Mouse (Mus musculus) lung, postnatal 0 days (tissue): ENCODE results near the gene Srsf3. TPM values are rescaled to one million over a fixed set of nuclear protein-coding genes. Genes with fewer than 3 reads are reported as not detected.

ENCODE experiments used
- ATAC-seq: fragments of 200-750 bp; cut with Nextera tagmentation; 2 replicates; pipeline ENCODE4 v1.8.0; 2017; ENCODE audit warnings: moderate library complexity
- DNase-seq: peaks from one replicate; pipeline ENCODE4 v3.0.0-alpha.2; 2016; ENCODE audit warnings: low spot score
- H3K27ac ChIP-seq: fragments of 300-500 bp; sonication (generic); 2 replicates; pipeline ENCODE4 v1.5.1; 2014; ENCODE audit warnings: antibody characterized with exemption, mild to moderate bottlenecking, low read length, mixed read lengths
- H3K27me3 ChIP-seq: fragments of 300-500 bp; sonication (generic); replicated peaks from 2 replicates; pipeline ENCODE4 v1.6.1; 2014; ENCODE audit warnings: low read length, mixed read lengths; ENCODE audit not compliant: insufficient read depth
- H3K36me3 ChIP-seq: fragments of 300-500 bp; sonication (generic); 2 replicates; pipeline ENCODE4 v1.6.1; 2014; ENCODE audit warnings: low read length, mixed read lengths; ENCODE audit not compliant: insufficient read depth
- H3K4me1 ChIP-seq: fragments of 300-500 bp; sonication (generic); 2 replicates; pipeline ENCODE4 v1.6.1; 2014; ENCODE audit warnings: antibody characterized with exemption, low read depth, low read length, mixed read lengths; ENCODE audit not compliant: insufficient read depth
- H3K4me2 ChIP-seq: fragments of 300-500 bp; sonication (generic); replicated peaks from 2 replicates; pipeline ENCODE4 v1.6.1; 2014; ENCODE audit warnings: low read depth, mild to moderate bottlenecking, low read length, moderate library complexity, mixed read lengths
- H3K4me3 ChIP-seq: fragments of 300-500 bp; sonication (generic); 2 replicates; pipeline ENCODE4 v1.5.1; 2014; ENCODE audit warnings: low read depth, low read length
- H3K9ac ChIP-seq: fragments of 300-500 bp; sonication (generic); replicated peaks from 2 replicates; pipeline ENCODE4 v1.6.1; 2014; ENCODE audit warnings: low read depth, mild to moderate bottlenecking
- H3K9me3 ChIP-seq: fragments of 300-500 bp; sonication (generic); 2 replicates; pipeline ENCODE4 v1.6.1; 2016; ENCODE audit warnings: low read length, mixed read lengths
- CTCF ChIP-seq: IDR thresholded peaks from 2 replicates; pipeline ENCODE4 v1.5.1; 2016; ENCODE audit warnings: antibody characterized with exemption, mild to moderate bottlenecking
- EP300 ChIP-seq: IDR thresholded peaks from 2 replicates; pipeline ENCODE4 v1.6.1; 2016; ENCODE audit warnings: antibody characterized with exemption, mild to moderate bottlenecking, control low read depth
- WGBS: fragments of 180-500 bp; shearing (Covaris S2); extraction: QIAGEN DNeasy Blood & Tissue Kit; methylation state at CpG from one replicate; pipeline ENCODE4 v1.1.7; 2014; 5-methylcytosine and 5-hydroxymethylcytosine counted together
- polyA plus RNA-seq: library from polyadenylated mRNA; unstranded; fragments of >200 nt; fragmentation: Nextera tagmentation; extraction: Ambion mirVana; gene quantifications from 2 replicates; pipeline ENCODE4 v1.2.1, GENCODE M21; 2015

Srsf3 gene
- polyA plus RNA-seq, 1 experiment from 2014 or later = 229 TPM

DNA sequence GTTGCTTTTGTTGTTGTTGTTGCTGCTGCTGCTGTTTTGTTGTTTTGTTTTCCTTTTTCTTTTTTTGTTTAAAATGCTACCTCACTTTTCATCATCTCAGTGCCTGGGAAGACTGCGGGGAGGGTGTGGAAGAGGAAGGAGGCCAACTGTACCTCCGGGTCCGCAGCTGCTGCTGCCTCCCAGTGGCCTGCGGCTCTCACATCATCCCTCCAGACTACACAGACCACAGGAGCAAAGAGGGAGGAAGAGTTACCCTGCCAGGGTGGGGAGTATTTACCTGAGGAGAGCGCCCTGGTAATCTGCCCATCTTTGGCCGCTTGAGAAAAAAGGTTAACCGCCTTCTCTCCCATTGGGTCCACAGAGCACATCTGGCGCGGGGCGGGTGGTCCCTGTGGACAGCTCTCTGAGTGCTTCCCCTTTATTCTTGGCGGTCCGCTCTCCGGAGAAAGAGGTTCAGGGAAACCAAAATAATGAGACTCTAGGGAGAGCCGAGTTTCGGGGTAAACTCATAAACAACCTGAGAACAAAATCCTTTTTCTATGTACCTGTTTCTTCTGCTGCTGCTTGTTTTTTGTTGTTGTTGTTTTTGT lies 10.1 kb upstream of the Srsf3 start:
- WGBS = 27% methylated on average over 15 of the region's 15 CpGs
- ATAC-seq = peak; percentile 45; the same call in 1 of the 2 replicates
- Histone ChIP-seq H3K27me3 (no peaks in the 10 kb centered on the region), H3K36me3 (no peaks in the 10 kb centered on the region), H3K4me1 (no peaks in the 10 kb centered on the region), H3K4me3 (no peak overlapping the region; the same call in 1 of the 2 replicates), H3K4me2 (no peak overlapping the region), H3K9me3 (no peaks in the 10 kb centered on the region), H3K9ac (no peak overlapping the region), H3K27ac (no peak overlapping the region)
- TF ChIP-seq CTCF = peak; percentile 78
- no peak for TF ChIP-seq EP300
- peak; percentile 63 for DNase-seq

DNA sequence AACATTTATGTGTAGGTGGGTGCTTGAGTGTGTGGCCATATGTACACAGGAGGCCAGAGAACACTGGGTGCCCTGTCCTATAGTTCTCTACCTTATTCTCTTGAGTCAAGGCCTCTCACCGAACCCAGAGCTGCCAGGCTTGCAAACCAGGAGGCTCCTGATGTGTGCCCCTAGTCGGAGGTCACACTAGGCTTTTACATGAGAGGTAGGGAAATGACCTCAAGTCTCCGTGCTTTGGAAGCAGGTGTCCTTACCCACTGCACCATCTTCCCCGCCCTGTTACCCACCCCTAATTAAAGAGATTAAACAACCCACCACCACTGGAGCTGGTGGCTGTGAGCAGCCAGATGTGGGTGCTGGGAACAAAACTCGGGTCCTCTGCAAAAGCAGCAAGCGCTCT lies 9.1 kb upstream of the Srsf3 start:
- Histone ChIP-seq H3K27me3 (no peaks in the 10 kb centered on the region), H3K27ac (no peak overlapping the region), H3K4me1 (no peaks in the 10 kb centered on the region), H3K36me3 (no peaks in the 10 kb centered on the region), H3K4me3 (no peak overlapping the region), H3K9ac (no peak overlapping the region), H3K9me3 (no peaks in the 10 kb centered on the region), H3K4me2 (no peak overlapping the region)
- DNase-seq = no peak
- no peak for TF ChIP-seq EP300
- no peak for TF ChIP-seq CTCF
- ATAC-seq = no peak
- 85% methylated on average over 6 of the region's 6 CpGs for WGBS

DNA sequence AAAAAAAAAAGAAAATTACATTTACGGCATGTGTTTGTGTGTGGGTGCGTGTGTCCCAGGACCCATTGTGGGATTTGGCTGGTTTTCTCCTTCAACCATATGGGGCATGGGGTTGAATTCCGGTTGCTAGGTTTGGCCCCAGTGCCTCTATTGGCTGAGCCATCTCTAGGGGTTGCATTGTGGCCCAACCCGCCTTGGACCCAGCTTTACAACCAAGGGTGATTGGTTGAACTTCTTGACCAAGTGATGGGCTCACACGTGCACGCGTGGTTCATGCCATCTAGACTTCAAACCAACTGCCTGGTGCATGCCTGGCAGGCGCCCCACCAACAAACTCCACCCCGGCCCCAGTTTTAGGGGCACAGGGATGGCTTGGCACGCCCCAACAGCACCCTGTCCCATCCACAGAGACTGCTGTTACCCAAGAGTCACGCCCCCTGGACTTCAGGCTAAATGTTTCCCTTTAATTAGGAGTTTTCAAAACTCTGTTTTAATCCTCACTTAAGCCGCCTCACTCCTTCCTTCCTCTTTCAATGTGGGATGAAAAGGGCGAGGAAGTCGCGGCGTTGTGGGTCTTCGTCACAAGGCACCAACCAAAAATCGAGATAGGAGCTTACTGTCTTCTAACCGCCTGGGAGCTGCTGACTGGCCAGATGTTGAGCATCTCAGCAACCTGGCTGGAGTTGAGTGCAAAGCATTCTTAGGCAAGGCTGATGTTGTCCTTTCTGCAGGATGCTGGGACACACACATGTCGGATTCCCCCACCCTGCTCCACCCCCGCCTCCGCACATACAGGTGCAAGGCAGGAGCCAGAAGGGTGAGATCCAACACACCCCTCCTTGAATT lies 8.2 kb upstream of the Srsf3 start:
- Histone ChIP-seq H3K36me3 (no peaks in the 10 kb centered on the region), H3K4me2 (no peak overlapping the region), H3K27ac (no peak overlapping the region), H3K4me3 (no peak overlapping the region), H3K4me1 (no peaks in the 10 kb centered on the region), H3K9ac (no peak overlapping the region), H3K9me3 (no peaks in the 10 kb centered on the region), H3K27me3 (no peaks in the 10 kb centered on the region)
- WGBS = 75% methylated on average over 22 of the region's 22 CpGs
- TF ChIP-seq CTCF = no peak
- no peak for TF ChIP-seq EP300
- DNase-seq (no peak), ATAC-seq (no peak)

DNA sequence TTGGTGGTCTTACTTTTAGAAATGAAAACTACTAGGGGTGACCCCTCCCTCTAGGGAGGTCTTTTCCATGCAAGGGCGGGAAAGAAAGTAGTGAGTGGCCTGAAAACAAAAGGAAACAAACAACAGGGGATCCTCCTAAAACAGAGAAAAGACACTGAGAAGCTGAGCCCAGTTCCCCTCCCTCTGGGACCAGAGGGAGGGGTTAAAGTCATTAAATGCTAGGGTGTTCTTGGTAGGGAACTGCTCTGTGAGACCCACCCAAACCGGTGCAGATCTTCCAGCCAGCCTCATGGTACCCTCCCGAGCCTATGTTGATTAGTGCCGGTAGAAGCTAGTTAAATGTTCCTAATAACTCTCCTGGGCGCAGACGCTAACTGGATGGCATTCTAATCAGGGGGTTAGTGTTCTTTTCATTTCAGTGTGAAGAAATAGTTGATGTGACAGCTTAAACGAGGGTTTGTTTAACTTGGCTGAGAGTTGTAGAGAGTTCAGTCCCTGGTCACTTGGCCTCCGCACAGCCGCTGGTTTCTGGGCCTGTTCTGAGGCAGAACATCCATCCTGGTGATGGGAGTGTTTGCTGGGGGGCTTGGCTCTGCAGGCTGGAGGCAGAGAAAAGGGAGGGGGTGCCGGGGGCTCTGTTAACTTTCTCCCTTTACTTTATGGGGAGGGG lies 7.4 kb upstream of the Srsf3 start:
- H3K27ac ChIP-seq = no peak overlapping the region

DNA sequence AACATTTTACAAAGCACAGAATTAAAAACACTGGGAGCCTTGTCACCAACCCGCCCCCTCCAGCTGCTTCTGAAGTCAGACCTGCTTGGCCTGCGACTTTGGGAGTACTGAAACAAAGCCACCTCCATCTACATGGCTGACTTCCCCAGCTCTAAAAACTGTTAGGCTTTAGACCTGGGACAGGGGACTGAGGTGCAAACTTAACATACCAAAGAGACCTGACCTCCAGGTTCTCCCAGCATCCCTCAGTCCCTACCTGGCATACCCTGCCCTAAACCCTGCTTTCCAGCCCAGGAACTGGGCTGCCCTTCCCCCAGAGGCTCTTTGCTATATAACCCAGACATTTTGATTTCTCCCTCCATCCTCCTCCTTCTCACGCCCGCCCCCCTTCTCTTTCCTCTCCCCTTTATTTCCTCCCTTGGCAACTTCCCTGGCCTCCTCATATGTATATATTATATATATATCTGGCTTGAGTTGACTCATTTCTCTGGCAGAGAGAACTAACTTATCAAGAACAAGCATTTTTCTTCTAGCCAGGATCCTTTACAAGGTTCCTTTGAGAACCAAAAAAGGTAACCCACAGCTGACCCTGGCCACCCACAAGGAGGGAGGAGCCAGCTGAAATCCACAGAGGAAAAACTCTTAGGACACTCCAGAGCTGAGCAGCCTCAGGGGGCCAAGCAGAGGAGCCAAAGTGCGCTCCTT lies 5.6 kb upstream of the Srsf3 start:
- Histone ChIP-seq H3K9ac (no peak overlapping the region), H3K9me3 (no peaks in the 10 kb centered on the region), H3K27me3 (no peaks in the 10 kb centered on the region), H3K36me3 (no peaks in the 10 kb centered on the region), H3K4me2 (no peak overlapping the region), H3K27ac (no peak overlapping the region), H3K4me3 (no peak overlapping the region), H3K4me1 (0 out of 2 replicates have a peak, but pooled peaks cover 4% of the 10 kb centered on the region)
- 30% methylated on average over 5 of the region's 5 CpGs for WGBS
- no peak for ATAC-seq
- no peak for DNase-seq
- no peak for TF ChIP-seq CTCF

More for the DNA sequence above, 7.4 kb upstream of the Srsf3 start:
- no peaks in the 10 kb centered on the region for H3K36me3 ChIP-seq
- no peaks in the 10 kb centered on the region for H3K27me3 ChIP-seq
- WGBS = 27% methylated on average over 10 of the region's 10 CpGs
- H3K9ac ChIP-seq = no peak overlapping the region
- TF ChIP-seq CTCF (no peak), EP300 (no peak)
- no peak overlapping the region for H3K4me2 ChIP-seq
- ATAC-seq (peak; percentile 37; the same call in 1 of the 2 replicates), DNase-seq (peak; percentile 75)
- no peak overlapping the region for H3K4me3 ChIP-seq
- no peaks in the 10 kb centered on the region for H3K9me3 ChIP-seq
- no peaks in the 10 kb centered on the region for H3K4me1 ChIP-seq
